Mouse (Mus musculus) ES-E14 (cell line): ENCODE results near the gene Tmem207. TPM values are rescaled to one million over a fixed set of nuclear protein-coding genes. Genes with fewer than 3 reads are reported as not detected.

Experiments
- DNase-seq: peaks from one replicate; pipeline ENCODE4 v3.0.0-alpha.2; 2013; ENCODE audit warnings: low read depth, low spot score
- H3K27ac ChIP-seq: 2 replicates; pipeline ENCODE4 v1.5.1; 2012; ENCODE audit warnings: low read depth, mild to moderate bottlenecking, low read length, moderate library complexity, mixed read lengths; ENCODE audit not compliant: poor library complexity, insufficient read depth, severe bottlenecking
- H3K36me3 ChIP-seq: 2 replicates; pipeline ENCODE4 v1.6.1; 2012; ENCODE audit warnings: mild to moderate bottlenecking, low read length, moderate library complexity, mixed read lengths; ENCODE audit not compliant: control insufficient read depth, poor library complexity, insufficient read depth, severe bottlenecking
- H3K4me1 ChIP-seq, 2 experiments: fragments of 150-350 bp in 1 of 2; sonication (generic) in 1 of 2; 2 replicates each; pipeline ENCODE4 v1.6.1; 2012; ENCODE audit warnings: low read length in 2 of 2, mild to moderate bottlenecking in 1 of 2, mixed read lengths in 1 of 2; ENCODE audit not compliant: control insufficient read depth in 2 of 2, insufficient read depth in 2 of 2, poor library complexity in 1 of 2
- H3K4me3 ChIP-seq, 2 experiments: fragments of 150-350 bp in 1 of 2; sonication (generic) in 1 of 2; 2 replicates each; pipeline ENCODE4 v1.5.1; 2012; ENCODE audit warnings: low read length in 2 of 2, low read depth in 1 of 2, mild to moderate bottlenecking in 1 of 2, mixed read lengths in 1 of 2; ENCODE audit not compliant: insufficient read depth in 1 of 2, poor library complexity in 1 of 2, severe bottlenecking in 1 of 2
- H3K9ac ChIP-seq: 2 replicates; pipeline ENCODE4 v1.6.1; 2012; ENCODE audit warnings: low read depth, mild to moderate bottlenecking, low read length, mixed read lengths; ENCODE audit not compliant: poor library complexity, insufficient read depth, severe bottlenecking
- H3K9me3 ChIP-seq: fragments of 150-350 bp; sonication (generic); 2 replicates; pipeline ENCODE4 v1.6.1; 2012; ENCODE audit warnings: low read depth, mild to moderate bottlenecking, low read length; ENCODE audit not compliant: control insufficient read depth, insufficient read depth
- CHD2 ChIP-seq: IDR thresholded peaks from 2 replicates; pipeline ENCODE4 v1.6.1; 2014; ENCODE audit warnings: mild to moderate bottlenecking, low read depth, low read length, inconsistent platforms
- HCFC1 ChIP-seq: IDR thresholded peaks from 2 replicates; pipeline ENCODE4 v1.6.1; 2012; ENCODE audit warnings: low read length, inconsistent platforms, borderline replicate concordance; ENCODE audit not compliant: insufficient read depth
- MAFK ChIP-seq: IDR thresholded peaks from 2 replicates; pipeline ENCODE4 v1.6.1; 2014; ENCODE audit warnings: mild to moderate bottlenecking, low read depth, low read length, inconsistent platforms; ENCODE audit not compliant: insufficient read depth
- ZC3H11A ChIP-seq: IDR thresholded peaks from 2 replicates; pipeline ENCODE4 v1.6.1; 2012; ENCODE audit warnings: low read depth, mild to moderate bottlenecking, inconsistent platforms, low read length, borderline replicate concordance
- ZNF384 ChIP-seq: IDR thresholded peaks from 2 replicates; pipeline ENCODE4 v1.6.1; 2012; ENCODE audit warnings: low read depth, low read length, inconsistent platforms
- in situ Hi-C, 2 experiments: fragments of 600-800 bp; cut with MboI; formaldehyde crosslinking; loops; one replicate each; pipeline ENCODE4 v1.15.1; 2025; ENCODE audit warnings: low sequenced_read_pairs in 2 of 2, inconsistent platforms in 1 of 2; ENCODE audit not compliant: unreplicated experiment in 2 of 2
- total RNA-seq: library from RNA; depleted of rRNA; stranded (reverse); fragments of 300-350 nt; gene quantifications from 2 replicates; pipeline ENCODE4 v1.2.3, GENCODE M21; 2012

Gene Tmem207
- total RNA-seq, 1 experiment: not detected

DNA sequence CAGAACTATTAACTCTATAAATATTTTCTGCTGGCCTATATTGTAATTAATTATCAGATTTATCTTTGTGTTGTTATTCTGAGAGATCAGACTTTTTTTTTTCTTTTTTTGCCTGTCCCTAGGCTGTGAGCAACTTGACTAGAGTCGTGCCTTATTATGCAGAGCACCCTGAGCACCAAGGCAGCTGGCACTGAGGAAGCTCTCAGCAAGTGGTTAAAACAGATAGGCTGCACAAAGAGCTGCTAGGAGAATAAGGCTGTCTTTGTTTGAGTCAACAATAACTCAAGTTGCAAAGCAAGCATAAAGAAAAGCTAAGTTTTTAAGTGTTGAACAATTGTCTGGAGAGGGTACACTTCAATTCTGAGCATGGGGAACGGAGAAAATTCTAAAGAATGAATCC lies 35.2 kb upstream of the Tmem207 start:
- Histone ChIP-seq H3K9me3 (no peaks in the 10 kb centered on the region), H3K4me1 (no peaks in the 10 kb centered on the region), H3K9ac (no peak overlapping the region), H3K27ac (no peak overlapping the region), H3K36me3 (no peaks in the 10 kb centered on the region), H3K4me3 (no peak overlapping the region)
- in situ Hi-C loops: no loop called here
- DNase-seq: no peak
- TF ChIP-seq ZC3H11A (no peak), ZNF384 (no peak), MAFK (no peak), HCFC1 (no peak), CHD2 (no peak)

DNA sequence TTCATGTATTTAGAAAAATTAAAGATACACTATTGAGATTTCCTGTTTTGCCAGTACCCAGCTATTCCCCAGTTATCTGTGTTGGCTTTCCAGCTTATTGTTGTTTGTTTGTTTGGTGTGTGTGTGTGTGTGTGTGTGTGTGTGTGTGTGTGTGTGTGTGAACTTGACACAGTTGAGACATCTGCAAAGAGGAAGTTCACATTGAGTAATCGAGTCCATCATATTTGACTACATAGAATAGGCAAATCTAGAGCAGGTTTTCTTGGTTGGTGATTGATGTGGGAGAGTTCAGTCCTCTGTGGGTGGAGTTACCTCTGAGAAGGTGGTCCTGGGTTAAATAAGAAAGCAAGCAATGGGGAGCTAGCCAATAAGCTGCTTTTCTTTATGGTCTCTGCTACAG lies 32.2 kb upstream of the Tmem207 start:
- TF ChIP-seq HCFC1 (no peak), MAFK (no peak), ZNF384 (no peak), CHD2 (no peak), ZC3H11A (no peak)
- in situ Hi-C loops: no loop called here
- no peaks in the 10 kb centered on the region for H3K4me1 ChIP-seq
- no peak for DNase-seq
- no peak overlapping the region for H3K4me3 ChIP-seq
- H3K36me3 ChIP-seq: no peaks in the 10 kb centered on the region
- no peak overlapping the region for H3K27ac ChIP-seq
- H3K9ac ChIP-seq: no peak overlapping the region
- H3K9me3 ChIP-seq: no peaks in the 10 kb centered on the region

DNA sequence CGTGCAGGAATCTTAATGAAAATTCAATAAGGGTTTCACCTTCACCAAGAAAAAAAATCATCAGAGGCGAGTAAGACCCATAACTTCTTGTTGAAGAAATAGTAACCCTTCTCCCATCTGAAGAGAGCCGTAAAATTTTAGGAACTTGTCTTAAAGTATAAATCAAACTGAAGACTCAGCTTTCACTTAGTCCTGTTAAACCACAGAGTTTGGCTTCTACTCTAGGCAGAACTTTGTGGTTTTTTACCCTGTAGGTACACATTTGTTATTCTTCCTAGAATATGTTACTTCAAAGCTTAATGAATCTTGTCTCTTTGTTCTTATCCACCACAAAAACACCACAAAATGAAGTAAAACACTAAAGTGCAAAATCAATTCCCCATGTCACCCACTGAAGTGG lies 25.7 kb upstream of the Tmem207 start:
- in situ Hi-C loops: no loop called here
- TF ChIP-seq ZNF384 (no peak), ZC3H11A (no peak), HCFC1 (no peak), CHD2 (no peak), MAFK (no peak)
- no peak overlapping the region for H3K4me3 ChIP-seq
- no peaks in the 10 kb centered on the region for H3K9me3 ChIP-seq
- H3K9ac ChIP-seq: no peak overlapping the region
- no peak overlapping the region for H3K27ac ChIP-seq
- H3K4me1 ChIP-seq: no peaks in the 10 kb centered on the region
- no peak for DNase-seq
- H3K36me3 ChIP-seq: no peaks in the 10 kb centered on the region

DNA sequence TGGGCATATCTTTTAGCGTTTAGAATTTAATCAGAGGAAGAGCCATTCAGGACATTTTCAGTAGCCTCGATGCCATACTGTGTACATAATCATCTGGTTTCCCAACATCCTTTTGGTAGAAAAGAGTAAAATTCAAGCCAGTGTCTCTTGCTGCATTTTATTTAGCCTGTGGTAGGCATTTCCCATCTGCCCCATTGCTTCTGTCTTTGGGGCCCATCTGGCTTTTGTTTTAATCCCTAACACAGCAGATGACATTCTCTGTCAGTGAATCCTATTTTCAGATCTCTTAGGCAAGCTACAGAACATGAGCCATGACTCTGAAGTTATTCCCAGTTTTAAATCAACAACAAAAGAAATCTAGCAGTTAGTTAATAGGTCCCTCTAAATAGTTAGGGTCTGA lies 22.7 kb upstream of the Tmem207 start:
- in situ Hi-C loops: no loop called here
- H3K4me3 ChIP-seq: no peak overlapping the region
- no peak for TF ChIP-seq MAFK
- TF ChIP-seq ZC3H11A: no peak
- no peak for TF ChIP-seq ZNF384
- no peak for TF ChIP-seq HCFC1
- TF ChIP-seq CHD2: no peak

DNA sequence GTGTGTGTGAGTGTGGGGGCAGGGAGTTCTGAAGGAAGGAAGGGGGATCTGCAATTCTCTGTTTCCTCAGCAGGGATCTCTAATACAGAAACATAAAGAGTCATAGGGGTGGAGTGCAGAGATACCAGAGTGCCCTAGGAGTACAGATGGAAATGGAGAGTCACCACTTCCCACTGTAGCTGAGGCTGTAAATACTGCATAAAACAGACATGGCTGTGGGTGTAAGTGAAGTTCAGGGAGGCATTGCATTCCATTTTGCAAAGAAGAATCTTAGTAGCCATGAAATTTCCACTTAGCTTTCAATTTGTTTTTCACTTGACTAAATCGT lies 20.3 kb upstream of the Tmem207 start:
- no peak overlapping the region for H3K27ac ChIP-seq
- no peaks in the 10 kb centered on the region for H3K4me1 ChIP-seq
- H3K9me3 ChIP-seq: no peaks in the 10 kb centered on the region
- no peak overlapping the region for H3K9ac ChIP-seq
- DNase-seq: no peak
- TF ChIP-seq ZNF384: no peak
- TF ChIP-seq CHD2: no peak
- TF ChIP-seq HCFC1: no peak
- no peak for TF ChIP-seq MAFK
- no peak for TF ChIP-seq ZC3H11A
- H3K36me3 ChIP-seq: no peaks in the 10 kb centered on the region
- in situ Hi-C loops: no loop called here
- no peak overlapping the region for H3K4me3 ChIP-seq

More for the DNA sequence above, 22.7 kb upstream of the Tmem207 start:
- H3K36me3 ChIP-seq: no peaks in the 10 kb centered on the region
- H3K9ac ChIP-seq: no peak overlapping the region
- no peak overlapping the region for H3K27ac ChIP-seq
- no peaks in the 10 kb centered on the region for H3K4me1 ChIP-seq
- DNase-seq: no peak
- no peaks in the 10 kb centered on the region for H3K9me3 ChIP-seq
